8 mouse cellular contexts compared by ENCODE assay signal in genomic region chr19:34526941-34527682, GRCm38 (mm10). TPM values are rescaled to one million over a fixed set of nuclear protein-coding genes. Genes with fewer than 3 reads are reported as not detected.
A peak's percentile ranks its signal among the peaks of the same experiment; 100 is the strongest.
DNase-seq lines count a peak whose midpoint lies in the region; ATAC-seq and TF ChIP-seq lines count a peak whose summit lies in the region.

Lipa (minus strand) TSS chr19:34527474.

- no peaks in the 10 kb centered on the region for H3K9me3 ChIP-seq in megakaryocyte, embryonic 14.5 days

- ATAC-seq in activated CD4-positive, CD25-positive, alpha-beta regulatory T cell, adult 4 months: peak; percentile 99

- DNase-seq in gastrocnemius, adult 8-10 months (ENCODE audit: low spot score in 2 of 2): peak; percentile 91 to 94
- peak; percentile 69 for DNase-seq in hindlimb bud, embryonic 11.5 days (ENCODE audit: extremely low spot score, low read depth, low spot score)
- DNase-seq in left cerebral cortex, adult 8-10 months (ENCODE audit: low spot score in 2 of 2): peak; percentile 74 to 93
- peak; percentile 95 to 96 for DNase-seq in right cerebral cortex, postnatal 10 days (ENCODE audit: low spot score in 2 of 2)
- DNase-seq in urinary bladder, postnatal 25 days (ENCODE audit: low spot score): peak; percentile 86

- H3K27ac ChIP-seq in cortical plate, adult 2 months (ENCODE audit: insufficient read depth, low read length): peak within 1 kb of the TSS; percentile 81

- H3K27me3 ChIP-seq in megakaryocyte, embryonic 14.5 days (replicated peaks): no peaks in the 10 kb centered on the region

- H3K4me3 ChIP-seq in cortical plate, adult 2 months (ENCODE audit: insufficient read depth, low read length): peak within 1 kb of the TSS; percentile 79
- peak within 1 kb of the TSS; percentile 97 for H3K4me3 ChIP-seq in megakaryocyte, embryonic 14.5 days (replicated peaks)

- H3K4me1 ChIP-seq in cortical plate, adult 2 months (ENCODE audit: control insufficient read depth, insufficient read depth, low read length): peaks cover 5% of the 10 kb centered on the region; the same call in 1 of the 2 replicates
- peaks cover 28% of the 10 kb centered on the region for H3K4me1 ChIP-seq in megakaryocyte, embryonic 14.5 days

- TF ChIP-seq POLR2A in cortical plate, adult 2 months (IDR thresholded peaks at IDR 0.05; ENCODE audit: extremely low read depth, insufficient read depth, low read length): peak; percentile 92

- H3K36me3 ChIP-seq in megakaryocyte, embryonic 14.5 days (replicated peaks; ENCODE audit: low read length): peaks cover 5% of the 10 kb centered on the region

- no peak for TF ChIP-seq CTCF in cortical plate, adult 2 months (IDR thresholded peaks at IDR 0.05; ENCODE audit: extremely low read depth, insufficient read depth, low read length)

RNA-seq across cellular contexts. Expression of gene Lipa, which starts in this region (rescaled TPM):
- 100 to 1,000 TPM in 1 of 2 experiments, 10 to 100 TPM in 1; 98.8 to 105 TPM for polyA plus RNA-seq in activated CD4-positive, CD25-positive, alpha-beta regulatory T cell, adult 4 months (2017; shearing (Covaris generic))
- 15.6 and 17.8 TPM in 2 replicates for polyA plus RNA-seq in cortical plate, adult 2 months (2012; rRNA removed)
- total RNA-seq in gastrocnemius, adult 8-10 months (2022): 1 to 10 TPM; 3.6 to 5.5 (median 4.9) TPM
- total RNA-seq in left cerebral cortex, adult 8-10 months (2022): 10 to 100 TPM; 15.7 to 21.3 (median 17.4) TPM
- 1.4 TPM in 1 of 2 replicates, not detected in the other for polyA plus RNA-seq in megakaryocyte, embryonic 14.5 days (2012; ENCODE audit: insufficient read depth, low replicate concordance)

Comparison
In these comparisons a context has a peak if more than half of its experiments do, and no peak if none do; other contexts are left out.
1. Peak in every context shown above with its lines: DNase-seq, ATAC-seq, H3K4me3 ChIP-seq and H3K27ac ChIP-seq.